Mouse (Mus musculus): ENCODE measurements at regions not wholly inside any gene's neighbourhood (a gene's known extent, or its start where the extent isn't known, plus 50 kb on each side); places are given as distances from the start of the nearest gene placed in this dataset.

GRCm38 (mm10) chr19:32960196-32960947, 203.1 kb downstream of the Pten start:
- TF ChIP-seq POLR2A (IDR thresholded peaks at IDR 0.05; ENCODE audit: borderline replicate concordance, insufficient read depth, low read length) (no peak), CTCF (IDR thresholded peaks at IDR 0.05; ENCODE audit: borderline replicate concordance, insufficient read depth, low read depth, low read length) (no peak)
